Mouse (Mus musculus) embryonic stem cell, embryonic (primary cell): ENCODE measurements around the gene Gm5294.

Experiments used
- CTCF ChIA-PET, 4 experiments: fragments of 300-600 bp in 2 of 4; fragments of 350-600 bp in 2 of 4; sonication (Branson Sonifier 250); formaldehyde crosslinking; loops; one replicate each; lab custom pipeline; 2022; ENCODE audit warnings: inconsistent platforms in 2 of 4; lab: Charles Lee
- POLR2A ChIA-PET, 4 experiments: fragments of 300-600 bp in 2 of 4; fragments of 350-600 bp in 2 of 4; sonication (Branson Sonifier 250); formaldehyde crosslinking; loops; one replicate each; lab custom pipeline; 2022; ENCODE audit warnings: antibody characterized with exemption in 4 of 4, inconsistent platforms in 1 of 4; lab: Charles Lee

The Gm5294 gene

GRCm38 (mm10) chr5:138819780-138820179, at the start of gene Gm5294:
Gene Gm5294 (plus strand): TSS chr5:138820080.
- POLR2A ChIA-PET = interaction anchor here in 2 of 4 experiments (0.7 to 1.5 kb wide), 2 partner anchors 177 to 266 kb away, joined by 3 read pairs; partner anchors contain the start of gene Pdgfa (in 1 of the 2)
- CTCF ChIA-PET = no interaction called here

- ChIA-PET POLR2A (no interaction called here), CTCF (no interaction called here)
These were observed 44.8 kb upstream of the Gm5294 start for GRCm38 (mm10) chr5:138775096-138775495.

GRCm38 (mm10) chr5:138776346-138776745, 43.5 kb upstream of the Gm5294 start:
- POLR2A ChIA-PET = no interaction called here
- CTCF ChIA-PET = no interaction called here

GRCm38 (mm10) chr5:138778731-138779463, 41.0 kb upstream of the Gm5294 start:
- CTCF ChIA-PET = no interaction called here
- POLR2A ChIA-PET = no interaction called here

GRCm38 (mm10) chr5:138779655-138780054, 40.2 kb upstream of the Gm5294 start:
- CTCF ChIA-PET = no interaction called here
- POLR2A ChIA-PET = interaction anchor here in 1 of 4 experiments (0.6 to 0.7 kb wide), 2 partner anchors 111 to 878 kb away, joined by 3 to 4 read pairs; no protein-coding TSS in a partner anchor

GRCm38 (mm10) chr5:138782697-138783096, 37.2 kb upstream of the Gm5294 start:
- POLR2A ChIA-PET = no interaction called here
- CTCF ChIA-PET = no interaction called here

- CTCF ChIA-PET = no interaction called here
- POLR2A ChIA-PET = no interaction called here
These were observed 36.7 kb upstream of the Gm5294 start for GRCm38 (mm10) chr5:138783181-138783580.

- POLR2A ChIA-PET = no interaction called here
- CTCF ChIA-PET = no interaction called here
These were observed 33.8 kb upstream of the Gm5294 start for GRCm38 (mm10) chr5:138785986-138786515.

GRCm38 (mm10) chr5:138787648-138788047, 32.2 kb upstream of the Gm5294 start:
- ChIA-PET POLR2A (no interaction called here), CTCF (no interaction called here)

- POLR2A ChIA-PET = interaction anchor here in 1 of 4 experiments (0.6 kb wide), 1 partner anchor 330 kb away, joined by 3 read pairs; no protein-coding TSS in a partner anchor
- CTCF ChIA-PET = no interaction called here
These were observed 31.2 kb upstream of the Gm5294 start for GRCm38 (mm10) chr5:138788481-138789211.

- CTCF ChIA-PET = interaction anchor here in 1 of 4 experiments (0.7 kb wide), 1 partner anchor 59 kb away, joined by 3 read pairs; no protein-coding TSS in a partner anchor
- POLR2A ChIA-PET = interaction anchor here in 1 of 4 experiments (0.7 kb wide), 1 partner anchor 47 kb away, joined by 4 read pairs; no protein-coding TSS in a partner anchor
These were observed 28.9 kb upstream of the Gm5294 start for GRCm38 (mm10) chr5:138790954-138791480.

GRCm38 (mm10) chr5:138801588-138802116, 18.2 kb upstream of the Gm5294 start:
- ChIA-PET CTCF (interaction anchor here in 2 of 4 experiments (0.6 to 0.7 kb wide), 2 partner anchors 373 to 547 kb away, joined by 3 to 4 read pairs; no protein-coding TSS in a partner anchor), POLR2A (interaction anchor here in 2 of 4 experiments (0.5 to 1.1 kb wide), 3 partner anchors 46 to 628 kb away, joined by 3 to 4 read pairs (median 3); no protein-coding TSS in a partner anchor)

GRCm38 (mm10) chr5:138804286-138804685, 15.6 kb upstream of the Gm5294 start:
- POLR2A ChIA-PET = no interaction called here
- CTCF ChIA-PET = no interaction called here

- POLR2A ChIA-PET = interaction anchor here in 1 of 4 experiments (0.6 to 0.7 kb wide), 2 partner anchors 117 to 487 kb away, joined by 4 to 6 read pairs; no protein-coding TSS in a partner anchor
- CTCF ChIA-PET = no interaction called here
These were observed 10.1 kb upstream of the Gm5294 start for GRCm38 (mm10) chr5:138809767-138810166.

- POLR2A ChIA-PET = interaction anchor here in 1 of 4 experiments (1.5 kb wide), 1 partner anchor 176 kb away, joined by 3 read pairs; the partner anchor contains the start of gene Pdgfa
- CTCF ChIA-PET = interaction anchor here in 1 of 4 experiments (1.0 kb wide), 1 partner anchor 36 kb away, joined by 3 read pairs; no protein-coding TSS in a partner anchor
These were observed 945 bp downstream of the Gm5294 start for GRCm38 (mm10) chr5:138820717-138821332.

- ChIA-PET POLR2A (no interaction called here), CTCF (interaction anchor here in 2 of 4 experiments (0.7 to 0.9 kb wide), 2 partner anchors 23 to 167 kb away, joined by 3 to 4 read pairs; no protein-coding TSS in a partner anchor)
These were observed 5.2 kb downstream of the Gm5294 start for GRCm38 (mm10) chr5:138825090-138825489.

- ChIA-PET POLR2A (interaction anchor here in 2 of 4 experiments (0.6 to 1.0 kb wide), 3 partner anchors 17 to 296 kb away, joined by 3 to 4 read pairs (median 3); no protein-coding TSS in a partner anchor), CTCF (no interaction called here)
These were observed 13.5 kb downstream of the Gm5294 start for GRCm38 (mm10) chr5:138833406-138833805.

- ChIA-PET POLR2A (interaction anchor here in 1 of 4 experiments (0.6 kb wide), 1 partner anchor 51 kb away, joined by 3 read pairs; no protein-coding TSS in a partner anchor), CTCF (no interaction called here)
These were observed 15.0 kb downstream of the Gm5294 start for GRCm38 (mm10) chr5:138834910-138835309.
